Mouse (Mus musculus) embryonic fibroblast, embryonic 13.5 days (primary cell): ENCODE data around the gene Slc7a4.

Experiments used
- CTCF ChIP-seq: IDR thresholded peaks from 2 replicates; pipeline ENCODE4 v1.5.1; 2011; ENCODE audit warnings: mild to moderate bottlenecking, control low read depth, low read length, moderate library complexity, borderline replicate concordance; ENCODE audit not compliant: insufficient read depth
- POLR2A ChIP-seq: IDR thresholded peaks from 2 replicates; pipeline ENCODE4 v1.6.1; 2011; ENCODE audit warnings: low read depth, mild to moderate bottlenecking, control low read depth, low read length, moderate library complexity

DNA sequence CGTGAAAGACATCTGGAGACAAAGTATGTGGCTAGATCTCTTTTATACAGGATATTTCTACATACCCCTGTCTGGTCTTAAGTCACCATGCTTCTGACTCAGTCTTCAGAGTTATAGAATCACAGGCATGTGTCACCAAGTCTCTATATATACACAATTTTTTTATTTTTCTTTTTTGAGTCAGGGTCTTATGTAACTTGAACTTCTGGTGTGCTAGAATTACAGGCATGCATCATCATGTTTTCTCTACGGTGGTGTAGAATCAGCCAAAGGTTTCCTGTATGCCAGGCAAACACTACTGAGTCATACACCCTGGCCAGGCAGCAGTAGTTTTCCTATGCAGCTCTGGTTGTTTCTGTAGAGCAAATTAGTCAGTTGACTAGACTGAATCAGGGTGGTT is 40.4 kb downstream of the Slc7a4 start:
- TF ChIP-seq CTCF (no peak), POLR2A (no peak)
